25 mouse cellular contexts compared by ENCODE assay signal in genomic region chr13:44982799-44983198, GRCm38 (mm10). TPM values are rescaled to one million over a fixed set of nuclear protein-coding genes. Genes with fewer than 3 reads are reported as not detected.
DNase-seq lines count a peak whose midpoint lies in the region; ATAC-seq lines count a peak whose summit lies in the region.
"Had no signal": no experiment of that assay in that cellular context is flagged by ENCODE, and none has a peak within 500 bp of the region (broad histone marks: within the 10 kb centered on the region; RNA-seq: fewer than 3 reads in every experiment).

No protein-coding gene starts in this region.

- WGBS in liver, embryonic 12.5 days (ENCODE audit: insufficient replicate concordance): 39% methylated on average over 7 of the region's 7 CpGs

- H3K4me3 ChIP-seq in liver, embryonic 12.5 days: no peak overlapping the region
- H3K4me3 ChIP-seq: embryonic facial prominence, embryonic 15.5 days; erythroblast, embryonic 14.5 days; forebrain, embryonic 10.5 days; gastrocnemius, adult 2 months; heart, embryonic 15.5 days; hindbrain, embryonic 12.5 days had no signal

- no peak overlapping the region for H3K9ac ChIP-seq in liver, embryonic 12.5 days
- H3K9ac ChIP-seq: embryonic facial prominence, embryonic 15.5 days; heart, embryonic 15.5 days; hindbrain, embryonic 12.5 days had no signal

- ATAC-seq in liver, embryonic 12.5 days: no peak
- peak; percentile 60 to 67; a peak in 3 of 4 replicates for ATAC-seq in hematopoietic stem cell, adult 5-6 weeks (replicated peaks in 1 of 2; ENCODE audit: insufficient read depth in 1 of 2, low FRiP score in 2 of 2, low TSS enrichment in 1 of 2, low read depth in 1 of 2, poor library complexity in 2 of 2, severe bottlenecking in 2 of 2)
- peak; percentile 72 for ATAC-seq in megakaryocyte, adult 5-6 weeks (ENCODE audit: poor library complexity, severe bottlenecking)
- ATAC-seq in neutrophil, adult 5-6 weeks (ENCODE audit: extremely low read depth, insufficient number of reproducible peaks, low FRiP score, poor library complexity, severe bottlenecking): peak; percentile 35; the same call in 1 of the 2 replicates
- ATAC-seq: forebrain, embryonic 14.5 days; hindbrain, embryonic 16.5 days had no signal

- DNase-seq in liver: peak; percentile 17
- no peak for DNase-seq in layer of hippocampus, adult 8-10 months (ENCODE audit: low spot score in 2 of 2)
- DNase-seq in layer of hippocampus, postnatal 36 days: no peak
- DNase-seq in urinary bladder, postnatal 10 days (ENCODE audit: low spot score): no peak
- DNase-seq: adrenal gland, adult 2 months; adrenal gland, postnatal 25 days; cerebellum, adult 2 months; cerebellum, postnatal 10 days; embryo, embryonic 11 days; gastrocnemius, adult 2 months; gastrocnemius, postnatal 25 days; heart, adult 18-20 months; heart, postnatal 36 days had no signal

- no peak overlapping the region for H3K27ac ChIP-seq in liver, embryonic 12.5 days
- H3K27ac ChIP-seq: embryonic facial prominence, embryonic 15.5 days; forebrain, embryonic 10.5 days; gastrocnemius, adult 2 months; heart, embryonic 15.5 days; hindbrain, embryonic 12.5 days had no signal

- H3K4me1 ChIP-seq in liver, embryonic 12.5 days: peaks cover 10% of the 10 kb centered on the region
- H3K4me1 ChIP-seq: embryonic facial prominence, embryonic 15.5 days; hindbrain, embryonic 12.5 days had no signal

- H3K9me3 ChIP-seq in liver, embryonic 12.5 days (replicated peaks): no peaks in the 10 kb centered on the region
- H3K9me3 ChIP-seq: embryonic facial prominence, embryonic 15.5 days; forebrain, embryonic 10.5 days; heart, embryonic 15.5 days; hindbrain, embryonic 12.5 days had no signal

- peaks cover 16% of the 10 kb centered on the region for H3K36me3 ChIP-seq in liver, embryonic 12.5 days

- no peak overlapping the region for H3K4me2 ChIP-seq in liver, embryonic 12.5 days
- H3K4me2 ChIP-seq: embryonic facial prominence, embryonic 15.5 days; heart, embryonic 11.5 days; heart, embryonic 15.5 days; hindbrain, embryonic 12.5 days had no signal

- no peaks in the 10 kb centered on the region for H3K27me3 ChIP-seq in liver, embryonic 12.5 days (replicated peaks)
- H3K27me3 ChIP-seq: embryonic facial prominence, embryonic 15.5 days; heart, embryonic 15.5 days; hindbrain, embryonic 12.5 days had no signal

RNA-seq across cellular contexts. Expression of gene Dtnbp1, which starts 19.1 kb away (rescaled TPM):
- 35.0 and 36.1 TPM in 2 replicates for polyA plus RNA-seq in liver, embryonic 12.5 days (2016; fragmentation: Nextera tagmentation; extraction: Ambion mirVana)
- 105 and 121 TPM in 2 replicates for total RNA-seq in hematopoietic stem cell, adult 5-6 weeks (2017)
- total RNA-seq in megakaryocyte, adult 5-6 weeks (2015): 41.5 and 50.7 TPM in 2 replicates
- 37.2 and 39.8 TPM in 2 replicates for total RNA-seq in megakaryocyte, adult 5-6 weeks (2017)
- total RNA-seq in neutrophil, adult 5-6 weeks (2017): 26.4 and 28.1 TPM in 2 replicates
- total RNA-seq in layer of hippocampus, adult 8-10 months (2022): 10 to 100 TPM; 74.6 to 81.1 (median 75.5) TPM
- total RNA-seq in layer of hippocampus, postnatal 36 days (2021): 10 to 100 TPM; 81.1 to 82.7 TPM
